Mouse (Mus musculus) ES-Bruce4 (cell line): ENCODE results near the gene Unc119b.

Experiments
- CTCF ChIP-seq: IDR thresholded peaks from one replicate; pipeline ENCODE4 v1.8.1; 2011; ENCODE audit warnings: low read depth, low read length
- POLR2A ChIP-seq: IDR thresholded peaks from one replicate; pipeline ENCODE4 v1.8.1; 2011; ENCODE audit warnings: low read length; ENCODE audit not compliant: insufficient read depth

- TF ChIP-seq POLR2A: no peak
- TF ChIP-seq CTCF: no peak
Measured at GRCm38 (mm10) chr5:115126578-115127312, 8.0 kb downstream of the Unc119b start.
